Mouse (Mus musculus) cortical plate, adult 2 months (tissue): ENCODE data around the gene Inpp5a.

Experiments
- CTCF ChIP-seq: fragments of 200-500 bp; IDR thresholded peaks from 2 replicates; pipeline ENCODE4 v1.5.1; 2011; ENCODE audit warnings: mild to moderate bottlenecking, control low read depth, low read length; ENCODE audit not compliant: insufficient read depth; ENCODE audit errors: extremely low read depth
- POLR2A ChIP-seq: fragments of 200-500 bp; IDR thresholded peaks from 2 replicates; pipeline ENCODE4 v1.6.1; 2011; ENCODE audit warnings: mild to moderate bottlenecking, low read length, control low read depth; ENCODE audit not compliant: insufficient read depth; ENCODE audit errors: extremely low read depth

DNA sequence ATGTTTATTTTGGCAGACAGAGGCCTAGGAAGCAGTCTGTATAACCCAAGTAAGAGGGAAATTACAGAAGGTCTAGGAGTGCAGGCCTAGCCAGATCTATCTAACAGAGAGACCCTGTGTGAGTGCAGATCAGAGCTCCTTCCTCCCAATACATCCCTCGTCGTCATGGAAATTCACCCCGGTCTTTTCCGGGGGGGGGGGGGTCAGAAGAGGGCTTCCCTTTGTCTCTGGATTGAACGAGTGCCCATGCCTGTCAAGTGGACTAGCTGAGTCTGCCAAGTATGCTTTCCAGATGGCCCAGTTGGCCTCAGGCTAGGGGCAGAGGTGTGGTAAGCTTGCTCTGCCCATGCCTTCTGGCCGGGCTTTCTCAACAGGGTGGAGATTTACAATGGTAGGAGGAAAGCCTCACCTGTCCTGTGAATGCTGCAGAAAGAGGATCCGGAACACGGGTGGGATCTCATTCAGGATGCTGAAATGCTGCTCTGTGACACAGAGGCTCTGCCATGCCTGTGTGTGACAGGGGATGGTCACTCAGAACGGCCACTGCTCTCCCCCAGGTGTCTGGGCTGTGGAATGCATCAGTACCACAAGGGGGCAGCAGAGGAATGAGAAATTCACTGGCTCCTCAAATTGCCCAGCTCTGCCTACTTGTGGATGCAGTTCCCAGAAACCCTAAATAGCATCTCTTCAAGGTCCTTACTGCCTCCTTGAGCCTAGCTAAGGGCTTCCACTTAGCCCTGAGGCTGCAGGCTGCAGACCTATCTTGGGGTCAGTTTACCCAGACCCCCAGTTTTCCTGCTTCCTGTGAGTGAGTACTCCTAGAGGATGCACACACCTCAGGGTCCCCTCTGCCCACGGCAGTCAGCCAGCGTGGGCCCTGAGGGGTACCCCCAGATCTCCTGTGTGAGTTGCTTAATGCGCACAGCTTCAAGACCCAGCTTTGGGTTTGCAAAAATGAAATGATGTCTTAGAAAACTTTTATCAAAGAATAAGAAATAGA, 227.2 kb downstream of the Inpp5a start:
- TF ChIP-seq CTCF, result peak; percentile 92
- TF ChIP-seq POLR2A, result no peak
